In the genomic region with DNA sequence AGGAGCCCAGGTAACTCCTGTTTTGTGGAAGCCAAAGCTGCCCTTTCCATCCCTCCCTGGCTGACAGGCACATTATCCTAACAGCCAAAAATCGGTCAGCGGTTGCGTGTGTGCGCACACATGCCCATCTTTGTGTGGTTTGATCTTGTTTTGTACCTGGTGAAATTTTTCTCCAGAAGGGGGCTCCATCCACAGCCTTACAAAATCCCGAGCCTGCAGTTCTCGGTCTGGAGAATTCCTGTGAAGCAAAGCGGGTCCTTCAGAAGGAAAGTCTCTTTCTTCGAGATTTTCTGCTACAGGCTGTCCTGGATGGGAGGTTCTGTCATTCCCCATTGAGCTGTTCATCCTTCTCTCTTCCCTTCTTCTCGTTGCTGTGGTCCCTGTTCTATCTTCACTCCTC, we compare ENCODE assay signal across 7 mouse cellular contexts. TPM values are rescaled to one million over a fixed set of nuclear protein-coding genes. Genes with fewer than 3 reads are reported as not detected.
A peak's percentile ranks its signal among the peaks of the same experiment; 100 is the strongest.
DNase-seq lines count a peak whose midpoint lies in the region.

No protein-coding gene starts in this region.

- intact Hi-C loops in left cerebral cortex, postnatal 4 days (cut with DNase I) = loop anchor here (5.0 to 10.0 kb wide), 3 partner anchors 157 to 565 kb away; no protein-coding TSS in a partner anchor

- peak; percentile 25 to 50 for DNase-seq in kidney, postnatal 4 days
- no peak for DNase-seq in kidney, adult 11 months
- DNase-seq in brain, adult 2 months (ENCODE audit: low read depth, low spot score) = peak; percentile 77
- DNase-seq in fibroblast of lung, adult 2 months (ENCODE audit: low read depth) = peak; percentile 23
- peak; percentile 42 for DNase-seq in left cerebral cortex, postnatal 4 days
- no peak for DNase-seq in spleen, adult 18-20 months
- no peak for DNase-seq in thymus, postnatal 36 days

RNA-seq across cellular contexts. Expression of gene Cdh13, which starts 4.0 kb away (rescaled TPM):
- total RNA-seq in left cerebral cortex, postnatal 4 days (2021) = 100 to 1,000 TPM; 173 to 179 TPM

Comparison
In these comparisons a context has a peak if more than half of its experiments do, and no peak if none do; other contexts are left out.
1. DNase-seq: peak in kidney, postnatal 4 days (2 of 2), brain, adult 2 months (single experiment), fibroblast of lung, adult 2 months (single experiment) and left cerebral cortex, postnatal 4 days (single experiment); none in kidney, adult 11 months (single experiment), spleen, adult 18-20 months (0 of 2) and thymus, postnatal 36 days (0 of 2).